Mouse (Mus musculus) heart, embryonic 11.5 days (tissue): ENCODE results near the gene Rnf26. TPM values are rescaled to one million over a fixed set of nuclear protein-coding genes. Genes with fewer than 3 reads are reported as not detected.

Source experiments
- ATAC-seq: fragments of 200-750 bp; cut with Nextera tagmentation; replicated peaks from 2 replicates; pipeline ENCODE4 v1.8.0; 2017; ENCODE audit warnings: moderate library complexity; ENCODE audit not compliant: insufficient number of reproducible peaks, low FRiP score, low TSS enrichment
- H3K27ac ChIP-seq: fragments of 300-500 bp; sonication (generic); 2 replicates; pipeline ENCODE4 v1.5.1; 2014; ENCODE audit warnings: mild to moderate bottlenecking, low read depth, low read length
- H3K27me3 ChIP-seq: fragments of 300-500 bp; sonication (generic); 2 replicates; pipeline ENCODE4 v1.6.1; 2014; ENCODE audit warnings: mild to moderate bottlenecking, low read length, mixed read lengths; ENCODE audit not compliant: control insufficient read depth, insufficient read depth
- H3K36me3 ChIP-seq: fragments of 300-500 bp; sonication (generic); 2 replicates; pipeline ENCODE4 v1.6.1; 2014; ENCODE audit warnings: mild to moderate bottlenecking, low read length, moderate library complexity, mixed read lengths; ENCODE audit not compliant: control insufficient read depth, insufficient read depth
- H3K4me1 ChIP-seq: fragments of 300-500 bp; sonication (generic); 2 replicates; pipeline ENCODE4 v1.6.1; 2014; ENCODE audit warnings: low read length; ENCODE audit not compliant: control insufficient read depth, insufficient read depth
- H3K4me2 ChIP-seq: fragments of 300-500 bp; sonication (generic); 2 replicates; pipeline ENCODE4 v1.6.1; 2014; ENCODE audit warnings: mild to moderate bottlenecking, moderate library complexity
- H3K4me3 ChIP-seq: fragments of 300-500 bp; sonication (generic); 2 replicates; pipeline ENCODE4 v1.5.1; 2014; ENCODE audit warnings: low read depth, low read length
- H3K9ac ChIP-seq: fragments of 300-500 bp; sonication (generic); 2 replicates; pipeline ENCODE4 v1.6.1; 2014; ENCODE audit warnings: mild to moderate bottlenecking, low read depth, low read length, moderate library complexity
- H3K9me3 ChIP-seq: fragments of 300-500 bp; sonication (generic); replicated peaks from 2 replicates; pipeline ENCODE4 v1.6.1; 2016; ENCODE audit warnings: low read length; ENCODE audit not compliant: control insufficient read depth
- WGBS: fragments of 180-500 bp; shearing (Covaris S2); extraction: QIAGEN DNeasy Blood & Tissue Kit; methylation state at CpG from one replicate; pipeline ENCODE4 v1.1.7; 2014; ENCODE audit not compliant: insufficient replicate concordance; 5-methylcytosine and 5-hydroxymethylcytosine counted together
- polyA plus RNA-seq: library from polyadenylated mRNA; unstranded; fragments of >200 nt; fragmentation: Nextera tagmentation; extraction: Ambion mirVana; gene quantifications from 2 replicates; pipeline ENCODE4 v1.2.1, GENCODE M21; 2014

Gene Rnf26
- polyA plus RNA-seq, 1 experiment from 2014 or later = 35.2 TPM

DNA sequence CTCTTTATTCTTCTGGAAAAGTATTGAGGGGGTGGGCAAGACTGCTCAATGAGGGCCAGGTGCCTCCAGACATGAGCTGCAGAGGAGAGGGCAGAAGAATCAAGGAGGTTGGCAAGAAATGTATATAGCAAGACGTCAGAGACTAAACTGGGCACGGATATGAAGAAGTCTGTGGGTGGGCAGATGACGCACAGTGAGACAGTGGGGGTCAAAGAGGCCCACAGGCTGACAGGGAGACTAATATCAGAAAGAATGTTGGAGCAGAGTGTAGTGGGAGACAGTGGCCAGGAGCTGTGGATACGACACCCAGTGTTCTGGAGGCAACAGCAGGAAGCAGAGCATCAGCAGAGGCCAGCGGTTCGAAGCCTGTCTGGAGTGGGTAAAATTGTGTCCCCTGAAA, 54.7 kb downstream of the Rnf26 start:
- WGBS = 79% methylated on average over 6 of the region's 6 CpGs
- Histone ChIP-seq H3K4me2 (no peak overlapping the region), H3K27ac (no peak overlapping the region), H3K4me3 (no peak overlapping the region), H3K9me3 (no peaks in the 10 kb centered on the region), H3K4me1 (no peaks in the 10 kb centered on the region), H3K36me3 (no peaks in the 10 kb centered on the region), H3K27me3 (peaks cover 4% of the 10 kb centered on the region; the same call in 1 of the 2 replicates), H3K9ac (no peak overlapping the region)
- no peak for ATAC-seq

DNA sequence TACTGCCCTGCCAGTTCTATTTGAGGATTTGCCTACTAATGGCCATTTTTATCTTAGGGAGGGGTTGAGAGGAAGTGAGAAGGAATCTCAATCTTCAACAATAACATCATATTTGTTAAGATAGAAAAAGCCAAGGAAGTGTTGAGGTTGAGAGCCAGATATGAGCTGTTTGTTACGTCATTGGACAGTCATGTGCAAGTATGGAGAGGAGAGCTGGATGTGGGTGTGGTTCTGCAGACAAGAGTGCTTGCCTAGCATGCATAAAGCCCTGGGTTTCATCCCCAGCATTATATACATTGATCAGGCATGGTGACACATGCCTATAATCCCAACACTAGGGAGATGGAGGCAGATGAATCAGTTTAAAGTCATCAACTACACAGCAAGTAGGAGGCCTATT, 59.4 kb downstream of the Rnf26 start:
- H3K36me3 ChIP-seq = no peaks in the 10 kb centered on the region
- H3K4me2 ChIP-seq = no peak overlapping the region
- H3K27ac ChIP-seq = no peak overlapping the region
- H3K4me3 ChIP-seq = no peak overlapping the region
- no peak for ATAC-seq
- H3K4me1 ChIP-seq = no peaks in the 10 kb centered on the region
- no peaks in the 10 kb centered on the region for H3K9me3 ChIP-seq
- H3K9ac ChIP-seq = no peak overlapping the region
- 53% methylated on average over 1 of the region's 1 CpGs for WGBS
- peaks cover 6% of the 10 kb centered on the region; the same call in 1 of the 2 replicates for H3K27me3 ChIP-seq

DNA sequence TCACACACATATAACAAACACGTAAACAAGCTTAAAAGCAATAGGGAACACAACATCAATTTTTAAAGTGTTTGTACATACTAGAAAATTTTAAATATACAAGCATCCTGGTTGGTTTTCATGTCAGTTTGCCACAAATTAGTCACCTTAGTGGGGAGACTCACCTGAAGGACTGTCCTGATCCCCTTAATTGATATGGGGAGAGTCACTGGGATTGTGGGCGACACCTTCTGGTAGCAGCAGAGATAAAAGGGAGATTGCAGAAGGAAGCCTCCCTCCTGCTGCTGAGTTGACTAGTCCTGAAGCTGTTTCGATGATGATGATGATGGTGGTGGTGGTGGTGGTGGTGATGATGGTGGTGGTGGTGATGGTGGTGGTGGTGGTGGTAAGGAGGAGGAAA, 60.5 kb downstream of the Rnf26 start:
- H3K4me2 ChIP-seq = no peak overlapping the region
- H3K27me3 ChIP-seq = 0 out of 2 replicates have a peak, but pooled peaks cover 4% of the 10 kb centered on the region
- WGBS = 58% methylated on average over 3 of the region's 3 CpGs
- H3K4me3 ChIP-seq = no peak overlapping the region
- H3K4me1 ChIP-seq = no peaks in the 10 kb centered on the region
- no peak overlapping the region for H3K27ac ChIP-seq
- H3K9ac ChIP-seq = no peak overlapping the region
- no peaks in the 10 kb centered on the region for H3K9me3 ChIP-seq
- H3K36me3 ChIP-seq = no peaks in the 10 kb centered on the region
- ATAC-seq = no peak

DNA sequence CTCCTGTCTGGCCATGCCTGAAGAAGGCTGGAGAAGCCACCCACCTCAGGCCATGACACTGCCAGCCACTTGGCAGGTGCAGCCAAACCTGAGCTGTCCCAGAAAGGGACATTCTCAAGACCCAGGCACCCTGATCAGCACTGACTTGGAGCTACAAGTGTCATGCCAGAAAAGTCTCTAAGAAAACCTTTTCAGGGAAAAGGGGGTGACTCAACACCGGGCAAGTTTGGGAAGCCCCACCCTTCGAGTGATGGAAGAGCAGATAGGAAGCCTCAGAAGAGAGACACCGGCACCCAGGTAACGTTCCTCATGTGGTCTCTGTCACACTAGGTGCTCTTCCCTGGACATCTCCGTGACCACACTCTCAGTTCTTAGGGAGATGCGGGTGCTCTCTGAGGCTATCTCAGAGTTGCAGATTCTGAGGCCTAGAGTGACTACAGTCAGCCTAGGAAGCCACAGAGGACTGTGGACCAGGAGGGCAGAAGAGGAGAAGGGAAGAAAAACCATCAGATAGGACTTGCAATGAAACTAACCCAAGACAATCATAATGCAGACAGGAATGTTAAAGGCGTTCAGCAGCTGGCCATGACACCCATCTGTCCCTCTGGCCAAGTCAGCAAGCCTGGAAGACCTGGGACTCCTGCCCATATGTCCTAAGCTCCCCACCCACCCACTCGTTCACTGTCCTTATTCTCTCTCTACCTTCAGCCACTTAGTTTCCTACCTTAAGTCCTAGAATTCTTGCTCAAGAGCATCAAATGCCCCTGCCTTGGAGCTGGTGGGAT, 63.7 kb downstream of the Rnf26 start:
- Histone ChIP-seq H3K27ac (no peak overlapping the region), H3K4me2 (no peak overlapping the region), H3K36me3 (no peaks in the 10 kb centered on the region), H3K4me3 (no peak overlapping the region), H3K9me3 (no peaks in the 10 kb centered on the region), H3K4me1 (no peaks in the 10 kb centered on the region), H3K9ac (no peak overlapping the region), H3K27me3 (peaks cover 27% of the 10 kb centered on the region)
- ATAC-seq = no peak
- 79% methylated on average over 8 of the region's 8 CpGs for WGBS

DNA sequence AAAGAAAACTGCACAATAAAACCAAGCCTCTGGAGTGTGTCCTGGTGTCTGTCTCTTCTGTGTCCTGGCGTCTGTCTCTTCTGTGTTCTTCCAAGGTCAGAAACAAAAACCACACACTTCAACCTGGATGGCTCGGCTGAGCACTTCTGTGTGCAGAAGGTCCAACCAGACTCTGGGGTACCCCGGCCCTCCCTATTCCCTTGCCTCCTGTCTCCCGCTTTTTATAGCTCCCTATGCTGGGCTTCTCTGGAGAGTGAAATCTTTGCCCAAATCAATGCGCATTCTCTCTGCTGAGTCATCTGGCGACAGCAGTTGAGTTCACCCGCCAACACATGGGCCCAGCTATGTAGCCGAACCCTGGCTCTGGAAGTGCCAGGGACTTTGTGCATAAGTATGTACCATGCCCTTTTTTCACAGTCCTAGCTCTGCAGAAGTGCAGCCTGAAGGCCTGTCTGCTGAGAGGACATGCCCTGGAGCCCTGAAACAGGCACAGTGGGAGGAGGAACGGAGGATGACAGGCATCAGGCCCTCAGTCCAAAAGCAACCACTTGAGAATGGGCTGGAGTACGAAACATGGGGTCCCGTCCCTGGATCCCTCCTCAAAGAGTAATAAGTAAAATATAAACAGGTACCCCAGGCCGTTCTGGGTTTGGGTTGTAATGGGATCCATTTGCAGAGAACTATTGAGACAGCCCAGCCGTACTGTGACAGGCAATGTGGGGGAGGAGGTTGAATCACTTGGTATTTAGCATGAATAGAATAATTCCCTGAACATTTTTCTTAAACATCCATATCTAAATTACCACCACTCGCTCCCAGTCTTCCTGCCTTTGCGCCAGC, 64.6 kb downstream of the Rnf26 start:
- Histone ChIP-seq H3K4me3 (no peak overlapping the region), H3K27me3 (peaks cover 35% of the 10 kb centered on the region), H3K4me1 (peaks cover 2% of the 10 kb centered on the region; the same call in 1 of the 2 replicates), H3K27ac (no peak overlapping the region), H3K36me3 (no peaks in the 10 kb centered on the region), H3K9ac (no peak overlapping the region), H3K9me3 (no peaks in the 10 kb centered on the region), H3K4me2 (no peak overlapping the region)
- no peak for ATAC-seq
- 66% methylated on average over 15 of the region's 15 CpGs for whole genome bisulfite sequencing

DNA sequence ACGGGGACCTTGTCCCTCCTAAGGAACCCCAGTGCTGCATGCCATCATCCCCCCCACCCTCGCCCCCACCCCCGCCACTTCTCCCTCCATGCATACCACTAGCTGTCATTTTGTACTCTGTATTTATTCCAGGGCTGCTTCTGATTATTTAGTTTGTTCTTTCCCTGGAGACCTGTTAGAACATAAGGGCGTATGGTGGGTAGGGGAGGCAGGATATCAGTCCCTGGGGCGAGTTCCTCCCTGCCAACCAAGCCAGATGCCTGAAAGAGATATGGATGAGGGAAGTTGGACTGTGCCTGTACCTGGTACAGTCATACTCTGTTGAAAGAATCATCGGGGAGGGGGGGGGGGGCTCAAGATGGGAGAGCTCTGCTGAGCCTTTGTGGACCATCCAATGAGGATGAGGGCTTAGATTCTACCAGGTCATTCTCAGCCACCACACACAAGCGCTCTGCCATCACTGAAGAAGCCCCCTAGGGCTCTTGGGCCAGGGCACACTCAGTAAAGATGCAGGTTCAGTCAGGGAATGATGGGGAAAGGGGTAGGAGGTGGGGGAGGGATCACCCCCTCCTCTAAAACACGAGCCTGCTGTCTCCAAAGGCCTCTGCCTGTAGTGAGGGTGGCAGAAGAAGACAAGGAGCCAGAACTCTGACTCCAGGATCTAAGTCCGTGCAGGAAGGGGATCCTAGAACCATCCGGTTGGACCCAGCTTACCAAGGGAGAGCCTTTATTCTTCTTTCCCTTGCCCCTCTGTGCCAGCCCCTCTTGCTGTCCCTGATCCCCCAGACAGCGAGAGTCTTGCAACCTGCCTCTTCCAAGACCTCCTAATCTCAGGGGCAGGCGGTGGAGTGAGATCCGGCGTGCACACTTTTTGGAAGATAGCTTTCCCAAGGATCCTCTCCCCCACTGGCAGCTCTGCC, 65.5 kb downstream of the Rnf26 start:
- peaks cover 8% of the 10 kb centered on the region for H3K4me1 ChIP-seq
- no peak overlapping the region for H3K9ac ChIP-seq
- WGBS = 61% methylated on average over 14 of the region's 14 CpGs
- H3K27ac ChIP-seq = no peak overlapping the region
- H3K27me3 ChIP-seq = peaks cover 44% of the 10 kb centered on the region
- H3K36me3 ChIP-seq = no peaks in the 10 kb centered on the region
- ATAC-seq = no peak
- H3K9me3 ChIP-seq = no peaks in the 10 kb centered on the region
- no peak overlapping the region for H3K4me3 ChIP-seq
- no peak overlapping the region for H3K4me2 ChIP-seq

DNA sequence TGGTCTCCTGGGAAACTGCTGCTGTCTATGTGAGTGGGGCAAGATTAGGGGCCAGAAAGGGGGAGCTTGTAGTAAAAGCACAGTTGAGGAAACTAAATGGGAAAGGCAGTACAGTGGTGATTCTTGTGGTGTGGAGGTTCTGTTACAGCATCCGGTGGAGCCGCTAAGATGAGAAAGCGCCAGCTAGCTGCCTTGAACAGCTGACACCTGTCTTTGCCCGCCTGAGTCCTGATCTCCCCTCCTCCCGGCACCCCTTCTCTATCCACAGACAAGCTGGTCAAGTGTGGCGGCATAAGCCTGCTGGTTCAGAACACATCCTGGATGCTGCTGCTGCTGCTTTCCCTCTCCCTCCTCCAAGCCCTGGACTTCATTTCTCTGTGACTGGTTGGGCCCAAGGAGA, 66.2 kb downstream of the Rnf26 start:
- Histone ChIP-seq H3K4me1 (peaks cover 8% of the 10 kb centered on the region), H3K36me3 (no peaks in the 10 kb centered on the region), H3K4me2 (no peak overlapping the region), H3K27me3 (peaks cover 49% of the 10 kb centered on the region), H3K27ac (no peak overlapping the region), H3K4me3 (no peak overlapping the region), H3K9ac (no peak overlapping the region), H3K9me3 (no peaks in the 10 kb centered on the region)
- 47% methylated on average over 6 of the region's 6 CpGs for WGBS
- ATAC-seq = no peak

DNA sequence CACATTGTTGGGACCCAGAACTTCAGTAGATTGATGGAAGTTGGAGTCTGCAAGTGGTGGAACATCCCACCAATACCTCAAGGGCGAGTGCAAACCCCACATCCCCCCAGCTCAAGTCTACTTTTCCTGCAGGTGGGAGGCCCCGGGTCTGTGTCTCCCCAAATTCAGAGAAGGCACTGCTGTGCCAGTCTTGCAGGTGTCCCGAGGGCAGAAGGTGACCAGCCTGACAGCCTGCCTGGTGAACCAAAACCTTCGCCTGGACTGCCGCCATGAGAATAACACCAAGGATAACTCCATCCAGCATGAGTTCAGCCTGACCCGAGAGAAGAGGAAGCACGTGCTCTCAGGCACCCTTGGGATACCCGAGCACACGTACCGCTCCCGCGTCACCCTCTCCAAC, 66.9 kb downstream of the Rnf26 start:
- Histone ChIP-seq H3K27ac (no peak overlapping the region), H3K9me3 (no peaks in the 10 kb centered on the region), H3K36me3 (no peaks in the 10 kb centered on the region), H3K9ac (no peak overlapping the region), H3K4me2 (no peak overlapping the region), H3K4me3 (no peak overlapping the region), H3K27me3 (peaks cover 56% of the 10 kb centered on the region), H3K4me1 (peaks cover 8% of the 10 kb centered on the region)
- 79% methylated on average over 12 of the region's 12 CpGs for WGBS
- ATAC-seq = no peak
